Mouse (Mus musculus) testis, adult 2 months (tissue): ENCODE measurements around the gene Amn1.

Experiments used
- CTCF ChIP-seq: fragments of 200-500 bp; IDR thresholded peaks from 2 replicates; pipeline ENCODE4 v1.5.1; 2012; ENCODE audit warnings: low read depth, mild to moderate bottlenecking, inconsistent platforms, low read length, moderate library complexity; ENCODE audit not compliant: control insufficient read depth, insufficient read depth, insufficient replicate concordance
- POLR2A ChIP-seq: fragments of 200-500 bp; IDR thresholded peaks from 2 replicates; pipeline ENCODE4 v1.6.1; 2012; ENCODE audit warnings: low read depth, mild to moderate bottlenecking, inconsistent platforms, low read length, moderate library complexity; ENCODE audit not compliant: control insufficient read depth

DNA sequence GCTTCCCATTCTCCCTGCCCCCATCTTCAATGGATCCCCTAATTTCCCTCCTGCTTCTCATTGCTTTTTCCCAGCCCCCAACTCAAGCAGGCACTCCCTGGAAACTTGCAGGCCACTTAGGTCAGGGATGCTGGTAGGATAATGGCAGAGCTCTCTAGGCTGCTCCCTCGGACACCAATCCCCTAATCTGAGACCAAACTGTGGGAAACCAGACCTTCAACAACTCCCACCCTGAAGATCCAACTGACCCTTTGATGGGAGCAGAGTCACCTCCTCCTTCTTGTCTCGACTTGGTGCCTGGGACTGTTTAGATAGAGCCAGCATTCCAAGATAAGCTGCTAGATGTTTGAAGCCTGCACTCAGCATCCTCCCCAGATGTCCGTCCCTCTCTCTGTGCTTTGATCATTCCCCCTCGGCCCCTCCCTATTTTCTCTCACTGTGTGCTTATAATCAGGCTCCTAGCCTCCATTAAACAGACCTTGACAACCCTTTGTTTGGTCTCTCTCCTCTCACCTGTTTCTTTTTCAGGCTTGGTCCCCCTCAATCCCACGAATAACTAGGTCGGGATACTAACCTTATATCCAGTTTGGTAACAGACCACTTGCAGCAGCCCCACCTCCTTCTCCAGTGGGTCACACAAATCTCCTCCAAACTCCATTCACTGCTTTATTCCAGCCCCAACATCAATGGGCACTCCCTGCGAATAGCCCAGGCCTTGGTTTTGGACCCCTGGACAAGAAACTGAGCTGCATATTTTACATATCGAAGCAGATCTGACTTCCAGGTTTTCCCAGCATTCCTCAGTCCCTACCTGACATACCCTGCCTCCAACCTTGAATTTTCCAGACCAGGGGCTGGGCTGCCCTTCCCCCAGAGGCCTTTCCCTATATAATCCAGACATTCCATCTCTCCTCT is 34.1 kb downstream of the Amn1 start:
- TF ChIP-seq CTCF (no peak), POLR2A (no peak)
